Mouse (Mus musculus) midbrain, embryonic 10.5 days (tissue): ENCODE results near the gene Ilf3. TPM values are rescaled to one million over a fixed set of nuclear protein-coding genes. Genes with fewer than 3 reads are reported as not detected.

ENCODE experiments used
- DNase-seq: peaks from one replicate; pipeline ENCODE4 v3.0.0-alpha.2; 2017; ENCODE audit warnings: low spot score
- H3K27ac ChIP-seq: fragments of 300-500 bp; sonication (generic); replicated peaks from 2 replicates; pipeline ENCODE4 v1.5.1; 2016; ENCODE audit warnings: mild to moderate bottlenecking
- H3K27me3 ChIP-seq: fragments of 300-500 bp; sonication (generic); 2 replicates; pipeline ENCODE4 v1.6.1; 2016; ENCODE audit warnings: low read depth, mild to moderate bottlenecking; ENCODE audit not compliant: poor library complexity, severe bottlenecking
- H3K36me3 ChIP-seq: fragments of 300-500 bp; sonication (generic); 2 replicates; pipeline ENCODE4 v1.6.1; 2016; ENCODE audit warnings: mild to moderate bottlenecking, moderate library complexity
- H3K4me1 ChIP-seq: fragments of 300-500 bp; sonication (generic); 2 replicates; pipeline ENCODE4 v1.6.1; 2016
- H3K4me3 ChIP-seq: fragments of 300-500 bp; sonication (generic); 2 replicates; pipeline ENCODE4 v1.5.1; 2016; ENCODE audit warnings: mild to moderate bottlenecking, moderate library complexity
- H3K9me3 ChIP-seq: fragments of 300-500 bp; sonication (generic); replicated peaks from 2 replicates; pipeline ENCODE4 v1.6.1; 2016; ENCODE audit warnings: mild to moderate bottlenecking
- WGBS: fragments of 180-500 bp; shearing (Covaris S2); methylation state at CpG from one replicate; pipeline ENCODE4 v1.1.7; 2016; 5-methylcytosine and 5-hydroxymethylcytosine counted together
- polyA plus RNA-seq: library from polyadenylated mRNA; unstranded; fragments of >200 nt; fragmentation: Nextera tagmentation; extraction: Ambion mirVana; gene quantifications from 2 replicates; pipeline ENCODE4 v1.2.1, GENCODE M21; 2016

The Ilf3 gene
- polyA plus RNA-seq, 1 experiment from 2014 or later, result 295 TPM

DNA sequence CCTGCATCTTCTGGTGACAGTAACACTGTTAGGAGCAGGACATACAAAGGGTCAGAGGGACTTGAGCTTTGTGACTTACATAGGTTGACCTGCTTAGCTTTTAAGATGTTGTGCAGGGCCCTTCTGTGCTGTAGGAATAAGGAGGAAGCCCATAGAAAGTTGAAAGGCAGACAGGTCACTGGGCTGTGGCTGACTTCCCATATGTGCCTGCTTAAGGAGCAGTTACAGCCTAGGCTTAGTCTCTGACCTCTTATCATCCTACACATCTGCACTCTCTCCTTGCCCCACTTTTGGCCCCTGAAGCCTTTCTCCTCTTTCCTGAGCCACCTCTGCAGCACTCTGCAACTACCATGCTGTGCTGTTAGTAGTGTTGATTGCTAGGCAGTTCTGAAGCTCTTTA, 16.3 kb downstream of the Ilf3 start:
- H3K27me3 ChIP-seq, result no peaks in the 10 kb centered on the region
- peaks cover 5% of the 10 kb centered on the region; the same call in 1 of the 2 replicates for H3K4me1 ChIP-seq
- DNase-seq, result no peak
- no peak overlapping the region for H3K4me3 ChIP-seq
- H3K27ac ChIP-seq, result no peak overlapping the region
- peaks cover 65% of the 10 kb centered on the region for H3K36me3 ChIP-seq
- H3K9me3 ChIP-seq, result no peaks in the 10 kb centered on the region

DNA sequence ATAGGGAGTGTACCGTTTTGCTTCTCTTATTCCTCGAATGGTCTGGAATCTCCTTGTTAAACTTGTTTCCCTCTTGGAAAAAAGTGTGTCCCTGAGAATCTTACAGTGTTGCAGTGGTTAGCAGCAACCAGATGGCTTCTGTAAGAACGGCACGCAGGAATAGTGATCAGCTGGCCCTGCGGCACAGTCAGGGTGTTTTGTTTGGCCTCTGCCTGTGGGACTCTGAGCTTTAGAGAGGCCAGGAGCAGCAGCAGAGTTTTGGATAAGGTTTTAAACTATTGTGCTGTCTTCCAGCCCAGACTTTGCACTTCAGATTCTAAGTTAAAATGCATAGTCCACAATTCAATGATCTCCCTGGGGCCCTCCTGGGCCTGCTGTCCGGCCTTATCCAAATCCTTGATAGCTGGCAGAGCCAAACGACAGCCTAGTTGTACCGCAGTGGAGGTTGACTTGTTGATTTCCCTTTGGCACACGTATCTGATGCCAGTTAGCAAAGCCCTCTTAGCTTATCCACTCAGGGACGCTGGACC, 25.0 kb downstream of the Ilf3 start:
- Histone ChIP-seq H3K36me3 (peaks cover 100% of the 10 kb centered on the region), H3K9me3 (no peaks in the 10 kb centered on the region), H3K27ac (no peak overlapping the region), H3K4me1 (no peaks in the 10 kb centered on the region), H3K27me3 (no peaks in the 10 kb centered on the region), H3K4me3 (no peak overlapping the region)
- DNase-seq, result no peak
- WGBS, result 94% methylated on average over 10 of the region's 10 CpGs

DNA sequence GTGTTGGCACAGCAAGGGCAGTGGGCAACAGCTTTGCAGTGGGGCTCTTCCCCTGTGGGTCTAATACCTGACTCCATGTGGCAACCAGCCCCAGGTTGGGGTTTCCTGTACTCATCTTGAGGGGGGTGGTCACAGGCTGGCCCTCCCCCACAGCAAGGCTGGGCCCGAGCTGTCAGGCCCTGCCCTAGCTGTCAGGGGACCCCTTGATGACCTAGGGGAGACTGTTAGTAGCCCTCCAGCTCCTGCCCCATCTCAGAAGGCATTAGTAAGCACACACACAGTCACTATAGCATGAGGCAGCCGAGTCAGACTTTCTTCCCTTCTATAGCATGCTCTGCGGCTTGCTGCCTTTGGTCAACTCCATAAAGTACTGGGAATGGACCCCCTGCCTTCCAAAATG, 28.0 kb downstream of the Ilf3 start:
- Histone ChIP-seq H3K36me3 (peaks cover 100% of the 10 kb centered on the region), H3K27me3 (no peaks in the 10 kb centered on the region), H3K4me3 (no peak overlapping the region), H3K27ac (no peak overlapping the region), H3K4me1 (no peaks in the 10 kb centered on the region), H3K9me3 (no peaks in the 10 kb centered on the region)
- 91% methylated on average over 3 of the region's 3 CpGs for WGBS
- DNase-seq, result no peak

DNA sequence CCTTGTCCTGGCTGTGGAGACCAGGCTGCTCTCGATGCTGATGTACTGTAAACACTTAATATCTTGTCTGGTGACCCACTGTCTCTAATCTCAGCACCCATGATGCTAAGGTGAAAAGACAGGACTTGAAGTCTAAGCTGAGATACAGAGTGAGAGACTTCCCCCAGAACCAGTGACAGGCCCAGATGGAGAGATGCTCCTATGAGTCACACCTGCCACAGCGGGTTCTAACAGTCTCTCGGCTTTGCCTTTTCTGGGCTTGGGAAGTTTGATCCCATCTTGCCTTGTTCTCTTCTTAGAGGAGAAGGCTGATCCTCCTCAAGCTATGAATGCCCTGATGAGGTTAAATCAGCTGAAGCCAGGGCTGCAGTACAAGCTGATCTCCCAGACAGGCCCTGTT, 29.5 kb downstream of the Ilf3 start:
- Histone ChIP-seq H3K4me1 (no peaks in the 10 kb centered on the region), H3K27me3 (no peaks in the 10 kb centered on the region), H3K4me3 (no peak overlapping the region), H3K27ac (no peak overlapping the region), H3K36me3 (peaks cover 100% of the 10 kb centered on the region), H3K9me3 (no peaks in the 10 kb centered on the region)
- no peak for DNase-seq
- 90% methylated on average over 3 of the region's 3 CpGs for WGBS

DNA sequence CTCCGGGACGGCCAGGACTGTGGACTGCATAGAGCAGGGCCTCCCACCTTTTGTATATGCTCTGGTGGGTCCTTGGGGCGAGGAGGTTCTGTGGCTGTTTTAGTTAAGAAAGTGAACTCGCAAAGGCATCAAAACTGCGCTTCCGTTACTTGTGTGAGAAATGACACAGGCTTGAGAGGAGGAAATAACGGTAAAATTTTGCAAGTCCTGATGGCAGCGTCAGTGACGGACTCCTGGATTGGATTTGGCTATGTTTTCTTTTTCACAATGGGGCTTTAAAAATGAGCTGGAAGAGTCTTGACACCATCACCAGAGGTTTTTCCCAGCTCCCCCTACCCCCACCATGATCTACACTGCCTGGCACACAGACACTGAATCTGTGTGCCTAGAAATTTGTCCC, 33.4 kb downstream of the Ilf3 start:
- Histone ChIP-seq H3K4me1 (no peaks in the 10 kb centered on the region), H3K27ac (no peak overlapping the region), H3K27me3 (no peaks in the 10 kb centered on the region), H3K4me3 (no peak overlapping the region), H3K9me3 (no peaks in the 10 kb centered on the region), H3K36me3 (peaks cover 100% of the 10 kb centered on the region)
- DNase-seq, result no peak
- 95% methylated on average over 9 of the region's 9 CpGs for WGBS

DNA sequence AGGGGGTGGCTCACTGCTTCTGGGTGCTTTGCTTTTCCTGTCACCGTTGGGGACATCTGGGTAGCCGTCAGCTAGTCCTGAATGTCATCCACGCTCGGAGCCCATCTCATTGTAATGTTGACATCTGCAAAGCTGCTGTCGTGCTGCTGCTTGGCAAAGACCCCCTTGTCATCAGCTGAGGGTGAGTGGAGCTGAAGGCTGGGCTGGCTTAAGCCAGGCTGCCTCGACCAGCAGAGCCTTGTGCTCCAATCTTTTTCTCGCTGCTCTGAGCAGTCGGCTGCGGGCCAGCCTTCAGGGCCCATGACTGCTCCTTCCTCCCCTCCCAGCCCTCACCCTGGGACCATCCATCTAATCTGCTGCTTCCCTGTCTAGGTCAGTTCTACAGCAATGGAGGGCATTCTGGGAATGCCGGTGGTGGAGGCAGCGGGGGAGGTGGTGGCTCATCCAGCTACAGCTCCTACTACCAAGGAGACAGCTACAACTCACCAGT, 35.1 kb downstream of the Ilf3 start:
- H3K9me3 ChIP-seq, result no peaks in the 10 kb centered on the region
- 90% methylated on average over 11 of the region's 11 CpGs for WGBS
- H3K4me3 ChIP-seq, result no peak overlapping the region
- no peaks in the 10 kb centered on the region for H3K4me1 ChIP-seq
- peaks cover 96% of the 10 kb centered on the region for H3K36me3 ChIP-seq
- no peak overlapping the region for H3K27ac ChIP-seq
- H3K27me3 ChIP-seq, result no peaks in the 10 kb centered on the region
- no peak for DNase-seq

DNA sequence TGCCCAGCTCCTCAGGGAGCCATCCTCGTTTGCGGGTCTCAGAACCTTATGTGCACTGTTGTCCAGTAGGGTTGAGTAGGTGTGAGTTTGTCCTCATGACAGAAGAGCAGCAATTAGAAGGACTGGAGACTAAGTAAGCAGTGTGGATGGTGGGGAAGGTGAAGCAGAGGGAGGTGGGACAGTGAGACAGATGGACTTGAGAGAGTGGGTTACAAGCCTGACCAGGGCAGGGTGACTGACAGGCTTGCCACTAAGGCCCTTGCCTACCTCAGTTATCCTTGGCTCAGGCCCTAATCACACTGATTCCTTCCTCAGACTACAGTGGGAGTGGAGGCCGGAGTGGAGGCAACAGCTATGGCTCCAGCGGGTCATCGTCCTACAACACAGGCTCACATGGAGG, 36.1 kb downstream of the Ilf3 start:
- 93% methylated on average over 5 of the region's 5 CpGs for WGBS
- Histone ChIP-seq H3K27me3 (no peaks in the 10 kb centered on the region), H3K36me3 (peaks cover 89% of the 10 kb centered on the region)

DNA sequence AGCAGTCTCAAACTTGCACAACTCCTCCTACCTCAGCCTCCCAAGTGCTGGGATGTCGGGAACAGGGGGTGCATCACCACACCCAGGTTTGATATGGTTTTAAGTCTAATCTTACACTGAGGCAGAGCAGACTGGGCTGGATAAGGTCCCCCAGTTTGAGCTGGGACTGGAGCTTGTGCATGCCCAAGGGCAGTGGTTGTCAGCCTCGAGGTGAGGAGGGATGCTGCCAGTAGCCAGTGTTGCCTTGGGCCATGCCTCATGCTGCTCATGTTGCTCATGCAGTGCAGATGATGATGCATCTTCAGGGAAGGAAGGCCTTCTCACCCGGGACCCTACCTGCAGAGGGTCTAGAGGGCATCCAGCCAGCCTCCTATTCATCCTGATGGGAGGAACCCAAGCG, 37.9 kb downstream of the Ilf3 start:
- H3K4me3 ChIP-seq, result no peak overlapping the region
- 90% methylated on average over 4 of the region's 4 CpGs for WGBS
- no peak overlapping the region for H3K27ac ChIP-seq
- no peaks in the 10 kb centered on the region for H3K4me1 ChIP-seq
- DNase-seq, result no peak
- no peaks in the 10 kb centered on the region for H3K9me3 ChIP-seq
- H3K36me3 ChIP-seq, result peaks cover 72% of the 10 kb centered on the region
- H3K27me3 ChIP-seq, result no peaks in the 10 kb centered on the region

More for the DNA sequence above, 36.1 kb downstream of the Ilf3 start:
- no peak overlapping the region for H3K27ac ChIP-seq
- H3K4me1 ChIP-seq, result no peaks in the 10 kb centered on the region
- H3K9me3 ChIP-seq, result no peaks in the 10 kb centered on the region
- DNase-seq, result no peak
- no peak overlapping the region for H3K4me3 ChIP-seq

DNA sequence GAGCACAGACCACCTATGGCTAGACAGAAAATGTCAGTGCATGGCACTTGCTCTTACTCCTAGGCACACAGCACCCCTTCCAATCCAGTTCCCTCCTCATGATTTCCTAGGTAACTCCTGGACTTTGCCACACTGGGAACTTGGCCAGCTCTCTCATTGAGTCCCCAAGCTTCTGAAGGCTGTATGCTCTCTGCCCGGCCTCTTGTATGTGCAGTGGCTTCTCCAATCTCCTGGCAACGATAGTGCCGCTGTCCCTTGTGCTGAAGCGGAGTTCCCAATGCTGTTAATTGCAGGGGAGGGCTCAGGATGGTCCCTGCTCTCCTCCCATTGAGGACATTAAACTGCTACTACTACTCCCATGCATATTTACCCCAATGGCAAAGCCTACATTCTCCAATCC, 40.3 kb downstream of the Ilf3 start:
- H3K27ac ChIP-seq, result no peak overlapping the region
- no peaks in the 10 kb centered on the region for H3K9me3 ChIP-seq
- H3K36me3 ChIP-seq, result peaks cover 47% of the 10 kb centered on the region
- DNase-seq, result no peak
- H3K27me3 ChIP-seq, result no peaks in the 10 kb centered on the region
- peaks cover 17% of the 10 kb centered on the region for H3K4me1 ChIP-seq
- WGBS, result 27% methylated on average over 4 of the region's 4 CpGs
- no peak overlapping the region for H3K4me3 ChIP-seq

DNA sequence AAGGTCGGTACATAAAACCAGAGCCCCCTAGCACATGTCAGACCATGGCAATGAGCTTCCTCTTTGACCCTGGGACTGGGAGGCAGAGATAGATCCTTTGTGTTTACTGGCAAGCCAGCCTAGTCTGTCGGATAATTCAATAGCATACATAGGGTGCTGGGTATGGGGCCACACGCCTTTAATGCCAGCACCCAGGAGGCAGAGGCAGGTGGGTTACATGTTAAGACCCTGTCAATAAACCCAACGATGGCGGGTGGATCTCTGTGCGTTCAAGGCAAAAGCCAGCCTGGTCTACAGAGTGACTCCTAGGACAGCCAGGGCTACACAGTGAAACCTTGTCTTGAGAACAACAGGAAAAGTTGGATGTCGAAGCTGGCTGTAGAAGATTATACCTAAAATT, 41.0 kb downstream of the Ilf3 start:
- no peaks in the 10 kb centered on the region for H3K27me3 ChIP-seq
- 78% methylated on average over 7 of the region's 7 CpGs for WGBS
- H3K27ac ChIP-seq, result no peak overlapping the region
- H3K9me3 ChIP-seq, result no peaks in the 10 kb centered on the region
- H3K4me1 ChIP-seq, result peaks cover 17% of the 10 kb centered on the region
- DNase-seq, result no peak
- H3K4me3 ChIP-seq, result no peak overlapping the region
- H3K36me3 ChIP-seq, result peaks cover 41% of the 10 kb centered on the region

DNA sequence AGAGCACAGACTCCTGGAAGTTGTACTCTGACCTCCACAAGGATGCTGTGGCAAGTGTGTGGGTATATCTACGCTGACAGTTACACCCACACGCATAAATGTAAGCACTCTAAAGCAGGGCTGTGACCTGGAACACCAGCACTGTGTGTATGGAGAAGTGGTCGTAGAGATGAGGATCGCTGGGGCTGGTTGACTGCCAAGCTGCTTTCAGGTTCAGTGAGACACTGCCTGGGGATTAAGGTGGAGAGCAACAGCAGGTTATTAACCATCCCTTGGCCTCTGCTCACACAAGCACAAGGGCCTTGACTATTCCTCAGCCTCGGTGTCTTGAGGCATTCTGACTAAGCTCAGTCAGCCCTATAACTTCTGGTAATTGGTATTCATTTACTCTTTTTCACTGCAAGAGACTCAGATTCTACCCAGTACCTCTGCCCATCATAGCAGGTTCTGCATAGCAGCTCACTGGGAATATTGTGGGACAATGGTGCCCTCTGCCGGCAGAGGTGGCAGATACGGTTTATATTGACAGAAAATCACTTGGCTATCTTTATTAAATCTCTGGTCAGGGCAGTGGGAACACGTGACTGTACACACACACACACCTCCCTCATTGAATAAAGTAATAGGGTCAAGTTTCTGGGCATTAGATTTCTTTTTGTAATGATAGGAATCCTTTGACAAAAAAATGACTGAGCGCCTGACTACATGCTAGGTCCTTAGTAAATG, 42.1 kb downstream of the Ilf3 start:
- Histone ChIP-seq H3K27me3 (no peaks in the 10 kb centered on the region), H3K9me3 (no peaks in the 10 kb centered on the region), H3K4me3 (no peak overlapping the region), H3K27ac (no peak overlapping the region), H3K36me3 (peaks cover 41% of the 10 kb centered on the region), H3K4me1 (peaks cover 17% of the 10 kb centered on the region)
- 38% methylated on average over 9 of the region's 9 CpGs for WGBS
- DNase-seq, result peak; percentile 82

DNA sequence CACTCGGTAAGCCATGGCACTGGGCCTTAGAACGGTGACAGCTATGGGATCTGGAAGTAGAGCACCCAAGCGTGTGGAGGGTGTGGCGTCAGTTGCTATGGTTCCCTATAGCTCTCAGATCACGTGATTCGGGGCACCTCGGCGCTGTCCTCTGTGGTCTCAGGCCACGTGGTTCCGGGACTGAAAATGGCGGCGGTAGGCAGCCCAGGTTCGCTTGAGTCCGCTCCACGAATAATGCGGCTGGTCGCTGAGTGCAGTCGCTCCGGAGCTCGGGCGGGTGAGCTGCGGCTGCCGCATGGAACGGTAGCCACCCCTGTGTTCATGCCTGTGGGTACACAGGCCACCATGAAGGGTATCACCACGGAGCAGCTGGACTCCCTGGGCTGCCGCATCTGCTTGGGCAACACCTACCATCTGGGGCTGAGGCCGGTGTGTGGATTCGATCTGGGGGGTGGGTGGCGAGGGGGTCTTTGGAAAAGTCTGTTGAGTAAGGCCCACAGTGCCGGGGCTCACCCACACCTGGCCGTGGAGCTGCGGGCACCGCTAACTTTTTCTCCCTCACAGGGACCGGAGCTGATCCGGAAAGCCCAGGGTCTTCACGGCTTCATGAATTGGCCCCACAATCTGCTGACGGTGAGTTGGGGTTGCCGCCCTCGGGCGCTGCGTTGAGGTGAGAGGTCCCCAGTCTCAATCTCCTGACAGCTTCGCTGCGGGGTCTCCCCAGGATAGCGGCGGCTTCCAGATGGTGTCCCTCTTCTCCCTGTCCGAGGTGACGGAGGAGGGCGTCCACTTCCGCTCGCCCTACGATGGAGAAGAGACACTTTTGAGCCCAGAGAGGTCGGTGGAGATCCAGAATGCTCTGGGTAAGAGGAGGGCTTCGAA, 44.2 kb downstream of the Ilf3 start, which contains the start of gene Qtrt1:
Qtrt1 (plus strand) TSS at position 169 of the 882 bp plus-strand sequence.
- peak within 1 kb of the TSS; percentile 91 for H3K27ac ChIP-seq
- no peaks in the 10 kb centered on the region for H3K9me3 ChIP-seq
- no peaks in the 10 kb centered on the region for H3K27me3 ChIP-seq
- H3K4me1 ChIP-seq, result peaks cover 17% of the 10 kb centered on the region
- H3K4me3 ChIP-seq, result peak within 1 kb of the TSS; percentile 91
- peaks cover 41% of the 10 kb centered on the region for H3K36me3 ChIP-seq
- DNase-seq, result peak; percentile 90
- WGBS, result 3% methylated on average over 53 of the region's 53 CpGs

DNA sequence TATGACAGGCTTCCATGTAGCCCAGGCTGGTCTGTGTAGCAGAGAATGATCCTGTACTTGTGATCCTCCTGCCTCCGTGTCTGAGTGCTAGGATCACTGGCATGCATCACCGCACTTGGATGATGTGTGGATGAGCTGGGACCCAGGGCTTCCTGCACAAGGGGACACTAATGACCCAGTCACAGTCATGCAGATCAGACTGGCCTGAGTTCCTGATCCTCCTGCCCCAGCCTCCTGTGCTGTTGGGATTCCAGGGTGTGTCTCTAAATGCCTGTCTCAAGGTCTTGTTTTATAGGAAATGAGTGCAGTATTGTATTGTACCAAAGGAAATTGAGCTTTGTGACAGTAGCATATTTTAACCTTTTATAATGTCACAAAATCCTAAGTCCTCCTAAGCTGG, 50.2 kb downstream of the Ilf3 start:
- no peaks in the 10 kb centered on the region for H3K27me3 ChIP-seq
- peaks cover 87% of the 10 kb centered on the region for H3K36me3 ChIP-seq
- WGBS, result 86% methylated on average over 2 of the region's 2 CpGs
- peaks cover 1% of the 10 kb centered on the region for H3K4me1 ChIP-seq
- no peak overlapping the region for H3K27ac ChIP-seq
- no peaks in the 10 kb centered on the region for H3K9me3 ChIP-seq
- no peak overlapping the region for H3K4me3 ChIP-seq
- DNase-seq, result no peak
